Mouse (Mus musculus) CH12.LX (cell line): ENCODE results near the gene Fndc5. TPM values are rescaled to one million over a fixed set of nuclear protein-coding genes. Genes with fewer than 3 reads are reported as not detected.

Source experiments
- DNase-seq: peaks from one replicate; pipeline ENCODE4 v3.0.0-alpha.2; 2013; ENCODE audit errors: extremely low read depth
- H3K27ac ChIP-seq: 2 replicates; pipeline ENCODE4 v1.5.1; 2012; ENCODE audit warnings: low read depth, mild to moderate bottlenecking, control low read depth, moderate library complexity; ENCODE audit not compliant: insufficient read depth
- H3K27me3 ChIP-seq: replicated peaks from 2 replicates; pipeline ENCODE3; 2012; ENCODE audit warnings: inconsistent platforms
- H3K36me3 ChIP-seq, 2 experiments: replicated peaks in 1 of 2; 2 replicates each; pipeline versions ENCODE3 to v1.6.1; 2012; ENCODE audit warnings: inconsistent platforms in 1 of 2, low read length in 1 of 2, mild to moderate bottlenecking in 1 of 2, mixed read lengths in 1 of 2, moderate library complexity in 1 of 2; ENCODE audit not compliant: control insufficient read depth in 1 of 2, insufficient read depth in 1 of 2
- H3K4me1 ChIP-seq, 2 experiments: 2 replicates each; pipeline ENCODE4 v1.6.1; 2012; ENCODE audit warnings: inconsistent platforms in 1 of 2, moderate library complexity in 1 of 2; ENCODE audit not compliant: insufficient read depth in 2 of 2, control insufficient read depth in 1 of 2
- H3K4me2 ChIP-seq: 2 replicates; pipeline ENCODE4 v1.6.1; 2012; ENCODE audit warnings: low read depth, mild to moderate bottlenecking, control low read depth; ENCODE audit not compliant: poor library complexity, insufficient read depth, severe bottlenecking
- H3K4me3 ChIP-seq, 3 experiments: fragments of 150-350 bp in 1 of 3; sonication (generic) in 1 of 3; replicated peaks in 1 of 3; 2 replicates each; pipeline versions ENCODE3 to v1.5.1; 2011 to 2012; ENCODE audit warnings: low read depth in 2 of 3, low read length in 2 of 3, mild to moderate bottlenecking in 2 of 3, moderate library complexity in 2 of 3, control low read depth in 1 of 3, improper control_type of control experiment in 1 of 3, inconsistent platforms in 1 of 3, mixed read lengths in 1 of 3; ENCODE audit not compliant: poor library complexity in 1 of 3
- H3K79me2 ChIP-seq: replicated peaks from 2 replicates; pipeline ENCODE4 v1.6.1; 2012; ENCODE audit warnings: mild to moderate bottlenecking, moderate library complexity; ENCODE audit not compliant: control insufficient read depth, poor library complexity, insufficient read depth, severe bottlenecking; ENCODE audit errors: extremely low read depth
- H3K9ac ChIP-seq: 2 replicates; pipeline ENCODE4 v1.6.1; 2012; ENCODE audit warnings: low read depth, mild to moderate bottlenecking, control low read depth, moderate library complexity; ENCODE audit not compliant: insufficient read depth
- H3K9me3 ChIP-seq: replicated peaks from 2 replicates; pipeline ENCODE3; 2012; ENCODE audit warnings: low read length, inconsistent platforms, mixed read lengths
- CTCF ChIP-seq, 2 experiments: IDR thresholded peaks in 1 of 2; conservative IDR thresholded peaks in 1 of 2; 2 replicates each; pipeline ENCODE4 v1.5.1; 2011 to 2012; ENCODE audit warnings: low read depth in 2 of 2, low read length in 2 of 2, improper control_type of control experiment in 1 of 2, inconsistent platforms in 1 of 2, mild to moderate bottlenecking in 1 of 2, moderate library complexity in 1 of 2
- MAX ChIP-seq: IDR thresholded peaks from 2 replicates; pipeline ENCODE4 v1.6.1; 2011; ENCODE audit warnings: low read length, improper control_type of control experiment
- MEF2A ChIP-seq: IDR thresholded peaks from 2 replicates; pipeline ENCODE4 v1.6.1; 2014; ENCODE audit warnings: low read depth, mild to moderate bottlenecking, inconsistent platforms, low read length, improper control_type of control experiment, borderline replicate concordance
- MYC ChIP-seq: IDR thresholded peaks from 2 replicates; pipeline ENCODE4 v1.6.1; 2011; ENCODE audit warnings: low read depth, mild to moderate bottlenecking, improper control_type of control experiment, low read length
- NELFE ChIP-seq: IDR thresholded peaks from 2 replicates; pipeline ENCODE4 v1.6.1; 2011; ENCODE audit warnings: low read depth, low read length, improper control_type of control experiment
- POLR2A ChIP-seq: IDR thresholded peaks from 2 replicates; pipeline ENCODE4 v1.6.1; 2011; ENCODE audit warnings: low read depth, mild to moderate bottlenecking, improper control_type of control experiment, low read length
- RAD21 ChIP-seq: IDR thresholded peaks from 2 replicates; pipeline ENCODE4 v1.6.1; 2011; ENCODE audit warnings: low read depth, mild to moderate bottlenecking, low read length, improper control_type of control experiment, moderate library complexity
- TBP ChIP-seq: conservative IDR thresholded peaks from 2 replicates; pipeline ENCODE4 v1.6.1; 2011; ENCODE audit warnings: low read depth, low read length, improper control_type of control experiment
- UBTF ChIP-seq: IDR thresholded peaks from 2 replicates; pipeline ENCODE4 v1.6.1; 2012; ENCODE audit warnings: low read depth, mild to moderate bottlenecking, inconsistent platforms, low read length, improper control_type of control experiment, moderate library complexity
- USF1 ChIP-seq: IDR thresholded peaks from 2 replicates; pipeline ENCODE4 v1.6.1; 2014; ENCODE audit warnings: low read depth, mild to moderate bottlenecking, inconsistent platforms, low read length, improper control_type of control experiment
- ZNF384 ChIP-seq: IDR thresholded peaks from 2 replicates; pipeline ENCODE4 v1.6.1; 2012; ENCODE audit warnings: low read depth, low read length, improper control_type of control experiment, inconsistent platforms
- dilution Hi-C: fragments of 300-500 bp; cut with MboI; formaldehyde crosslinking; loops from 2 replicates; pipeline ENCODE4 v1.14.3; 2020; ENCODE audit warnings: low sequenced_read_pairs; ENCODE audit not compliant: extremely low pct_unique_long_range_greater_than_20kb, extremely low pct_ligation_motif_present
- in situ Hi-C: fragments of 300-500 bp; cut with MboI; formaldehyde crosslinking; loops from 3 replicates; pipeline ENCODE4 v1.14.3; 2019; ENCODE audit warnings: low sequenced_read_pairs, low pct_ligation_motif_present, low pct_unique_long_range_greater_than_20kb, mixed read lengths
- polyA plus RNA-seq: library from polyadenylated mRNA; unstranded; fragments of >175 nt; gene quantifications from 2 replicates; pipeline ENCODE4 v1.2.1, GENCODE M21; 2012; ENCODE audit warnings: low read depth; ENCODE audit not compliant: insufficient read length
- total RNA-seq, 2 experiments: library from RNA; depleted of rRNA; stranded (reverse); fragments of 300-350 nt in 1 of 2; fragments of >200 nt in 1 of 2; gene quantifications; 2 replicates each; pipeline ENCODE4 v1.2.3; 2012 to 2014

Gene Fndc5
- total and polyA plus RNA-seq, 3 experiments: 0.17 to 0.33 TPM; not detected in 1

DNA sequence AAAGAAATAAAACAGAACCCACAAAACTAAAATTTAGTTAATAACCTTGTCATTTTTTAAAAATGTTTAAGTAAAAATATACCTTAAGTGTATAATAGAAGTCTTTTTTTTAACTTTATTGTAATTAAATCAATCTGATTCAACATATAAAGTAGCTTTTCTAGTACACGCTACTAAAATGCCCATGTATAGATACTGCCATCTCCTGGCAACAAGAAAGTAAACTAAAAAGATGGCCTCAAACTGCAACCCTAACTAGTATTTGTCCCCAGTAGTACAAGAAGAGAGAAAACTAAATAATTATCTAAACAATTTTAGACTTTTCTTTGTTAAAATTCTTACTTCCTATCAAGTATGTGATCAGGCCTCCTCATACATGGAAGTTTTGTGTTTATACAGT lies 42.8 kb downstream of the Fndc5 start:
- Histone ChIP-seq H3K4me1 (peaks cover 0 to 22% of the 10 kb centered on the region in 2 experiments; a peak in 2 of 4 replicates), H3K4me2 (no peak overlapping the region), H3K36me3 (peaks cover 17 to 65% of the 10 kb centered on the region in 2 experiments), H3K79me2 (no peaks in the 10 kb centered on the region), H3K4me3 (no peak overlapping the region), H3K9me3 (no peaks in the 10 kb centered on the region), H3K27me3 (no peaks in the 10 kb centered on the region), H3K27ac (no peak overlapping the region), H3K9ac (no peak overlapping the region)
- in situ Hi-C loops: no loop called here
- no peak for DNase-seq
- dilution Hi-C loops: no loop called here
- TF ChIP-seq UBTF: no peak
- peak in 1 of 2 experiments; percentile 44; a peak in 2 of 4 replicates for TF ChIP-seq CTCF (conservative IDR thresholded peaks at IDR 0.05 in 1 of 2, IDR thresholded peaks at IDR 0.05 in 1 of 2; ENCODE audit: low read depth in 2 of 2, low read length in 2 of 2)
- peak; percentile 32 for TF ChIP-seq RAD21

DNA sequence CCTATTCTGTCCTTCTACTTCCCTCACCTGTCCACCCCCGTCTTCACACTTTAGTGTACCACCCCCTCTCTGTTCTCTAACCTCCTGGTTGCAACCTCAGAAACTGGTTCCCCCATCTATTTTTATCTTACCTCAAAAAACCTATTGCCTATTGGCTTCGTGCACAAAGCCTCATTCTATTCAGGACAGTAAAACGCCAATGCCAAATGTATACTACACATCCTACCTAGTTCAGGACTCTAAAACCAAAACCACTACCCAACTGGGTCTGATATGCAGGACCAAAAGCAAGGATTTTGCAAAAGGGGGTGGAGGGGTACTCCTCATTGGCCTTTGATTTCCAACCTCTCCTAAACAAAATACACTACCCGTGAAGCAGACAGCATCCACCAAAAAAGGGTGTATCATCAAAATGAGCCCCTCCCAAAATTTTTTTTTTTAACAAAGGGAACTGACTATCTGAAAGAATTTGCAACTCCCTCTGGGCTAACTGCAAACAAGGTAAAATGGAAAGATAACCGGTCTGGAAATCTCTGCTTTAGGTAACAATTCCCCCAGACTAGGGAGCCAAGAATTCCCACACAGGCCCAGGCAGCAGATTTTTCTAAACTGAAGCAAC lies 51.4 kb downstream of the Fndc5 start:
- H3K27ac ChIP-seq: no peak overlapping the region
- peaks cover 11 to 33% of the 10 kb centered on the region in 2 experiments for H3K36me3 ChIP-seq
- no peak for DNase-seq
- H3K4me3 ChIP-seq: peak overlapping the region; percentile 66 to 89 (median 75)
- peak overlapping the region; percentile 98 for H3K4me2 ChIP-seq
- TF ChIP-seq ZNF384: peak; percentile 56; the same call in 1 of the 2 replicates
- no peak for TF ChIP-seq POLR2A
- TF ChIP-seq MEF2A: peak; percentile 46; the same call in 1 of the 2 replicates
- H3K9me3 ChIP-seq: no peaks in the 10 kb centered on the region
- in situ Hi-C loops (loop anchor here (10.0 kb wide), 1 partner anchor 53 kb away; the partner anchor contains the start of gene Fndc5), dilution Hi-C loops (no loop called here)
- peaks cover 17 to 53% of the 10 kb centered on the region in 2 experiments for H3K4me1 ChIP-seq
- H3K27me3 ChIP-seq: no peaks in the 10 kb centered on the region
- peaks cover 68% of the 10 kb centered on the region for H3K79me2 ChIP-seq
- H3K9ac ChIP-seq: peak overlapping the region; percentile 92

DNA sequence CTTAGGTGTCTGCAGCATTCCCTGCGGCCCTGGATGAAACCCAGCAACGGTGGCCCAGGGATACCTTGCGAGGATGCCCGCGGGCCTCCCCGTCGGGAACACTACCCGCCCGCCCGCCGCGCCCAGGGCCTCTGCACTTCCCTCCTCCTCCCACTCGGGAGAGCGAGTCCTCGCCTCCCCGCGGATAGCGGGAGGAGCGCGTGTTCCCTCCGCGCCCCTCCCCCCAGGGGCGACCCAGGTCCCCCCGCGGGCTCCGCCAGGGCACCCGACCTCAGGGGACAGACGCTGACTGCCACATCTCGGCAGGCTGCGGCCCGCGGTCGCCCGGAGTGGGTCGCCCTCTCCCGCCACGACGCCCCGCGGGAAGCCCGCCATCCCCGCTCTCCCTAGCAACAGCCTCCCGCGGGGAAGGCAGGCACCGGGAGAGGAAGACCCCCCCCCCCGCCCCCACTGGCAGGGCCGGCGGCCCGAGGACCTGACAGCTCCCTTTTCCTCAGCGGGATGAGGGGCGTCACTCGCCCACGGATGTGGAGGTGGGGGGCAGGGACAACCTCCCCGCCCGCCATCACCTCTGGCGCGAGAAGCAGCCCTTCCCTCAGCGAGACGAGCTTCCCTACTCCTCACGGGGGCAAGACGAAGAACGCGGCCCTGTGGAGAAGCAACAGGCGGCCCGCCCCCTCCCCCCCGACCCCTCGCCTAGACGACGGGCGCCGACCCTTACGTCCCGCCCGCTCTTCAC lies 52.2 kb downstream of the Fndc5 start:
- Histone ChIP-seq H3K9me3 (no peaks in the 10 kb centered on the region), H3K4me3 (peak overlapping the region; percentile 66 to 89 (median 75)), H3K79me2 (peaks cover 74% of the 10 kb centered on the region), H3K27me3 (no peaks in the 10 kb centered on the region), H3K36me3 (peaks cover 17 to 38% of the 10 kb centered on the region in 2 experiments), H3K4me2 (peak overlapping the region; percentile 98), H3K27ac (peak overlapping the region; percentile 39), H3K4me1 (peaks cover 18 to 54% of the 10 kb centered on the region in 2 experiments), H3K9ac (peak overlapping the region; percentile 92)
- TF ChIP-seq CTCF (conservative IDR thresholded peaks at IDR 0.05 in 1 of 2, IDR thresholded peaks at IDR 0.05 in 1 of 2; ENCODE audit: low read depth in 2 of 2, low read length in 2 of 2): no peak
- 0 out of 2 replicates have a peak, but pooled peaks have one; percentile 21 for TF ChIP-seq TBP
- TF ChIP-seq MYC: no peak
- TF ChIP-seq NELFE: no peak
- TF ChIP-seq MAX: no peak
- no peak for TF ChIP-seq USF1
- DNase-seq: peak; percentile 25
- dilution Hi-C loops (no loop called here), in situ Hi-C loops (loop anchor here (10.0 kb wide), 1 partner anchor 54 kb away; the partner anchor contains the start of gene Fndc5)
